Mouse (Mus musculus) c-Kit-negative CD71-positive TER-119-positive erythroid progenitor cells, embryonic 14.5 days (primary cell): ENCODE measurements around the gene Pbx1.

Experiments used
- DNase-seq: peaks from one replicate; pipeline ENCODE4 v3.0.0-alpha.2; 2013; ENCODE audit warnings: low read depth, low spot score

The Pbx1 gene

GRCm38 (mm10) chr1:168272091-168272490 is 160.0 kb downstream of the Pbx1 start:
- no peak for DNase-seq

GRCm38 (mm10) chr1:168271207-168271606 is 160.9 kb downstream of the Pbx1 start:
- DNase-seq: no peak

GRCm38 (mm10) chr1:168268751-168269623 is 163.1 kb downstream of the Pbx1 start:
- DNase-seq: no peak

- DNase-seq: no peak
These were observed 163.8 kb downstream of the Pbx1 start for GRCm38 (mm10) chr1:168268224-168268623.

GRCm38 (mm10) chr1:168265594-168266390 is 166.3 kb downstream of the Pbx1 start:
- DNase-seq: no peak

- no peak for DNase-seq
These were observed 167.0 kb downstream of the Pbx1 start for GRCm38 (mm10) chr1:168265090-168265489.

- DNase-seq: no peak
These were observed 171.7 kb downstream of the Pbx1 start for GRCm38 (mm10) chr1:168260391-168260790.

GRCm38 (mm10) chr1:168258856-168259255 is 173.2 kb downstream of the Pbx1 start:
- no peak for DNase-seq

- no peak for DNase-seq
These were observed 176.6 kb downstream of the Pbx1 start for GRCm38 (mm10) chr1:168255347-168255908.

- DNase-seq: no peak
These were observed 184.9 kb downstream of the Pbx1 start for GRCm38 (mm10) chr1:168246968-168247724.

- no peak for DNase-seq
These were observed 186.5 kb downstream of the Pbx1 start for GRCm38 (mm10) chr1:168245539-168245938.

- DNase-seq: no peak
These were observed 188.3 kb downstream of the Pbx1 start for GRCm38 (mm10) chr1:168243759-168244158.

- DNase-seq: no peak
These were observed 189.0 kb downstream of the Pbx1 start for GRCm38 (mm10) chr1:168243068-168243467.

- DNase-seq: no peak
These were observed 190.8 kb downstream of the Pbx1 start for GRCm38 (mm10) chr1:168241316-168241715.

GRCm38 (mm10) chr1:168240846-168241245 is 191.2 kb downstream of the Pbx1 start:
- DNase-seq: no peak

- no peak for DNase-seq
These were observed 191.7 kb downstream of the Pbx1 start for GRCm38 (mm10) chr1:168240386-168240785.

- DNase-seq: no peak
These were observed 196.0 kb downstream of the Pbx1 start for GRCm38 (mm10) chr1:168236101-168236500.

- DNase-seq: no peak
These were observed 197.7 kb downstream of the Pbx1 start for GRCm38 (mm10) chr1:168234355-168234754.

- DNase-seq: no peak
These were observed 198.9 kb downstream of the Pbx1 start for GRCm38 (mm10) chr1:168233182-168233581.

GRCm38 (mm10) chr1:168231548-168232429 is 200.3 kb downstream of the Pbx1 start:
- DNase-seq: no peak

- no peak for DNase-seq
These were observed 201.2 kb downstream of the Pbx1 start for GRCm38 (mm10) chr1:168230858-168231257.
